Mouse (Mus musculus): Measurements from ENCODE around the gene Zcchc9. TPM values are rescaled to one million over a fixed set of nuclear protein-coding genes. Genes with fewer than 3 reads are reported as not detected.

Gene Zcchc9
- 27.1 and 28.8 TPM in 2 replicates for total RNA-seq (2014; fragmentation: Nextera tagmentation)
- total RNA-seq (2017): 33.5 and 41.9 TPM in 2 replicates

GRCm38 (mm10) chr13:91807155-91807839 is at the start of gene Zcchc9:
TSS of gene Zcchc9 (minus strand) at chr13:91807705.
- ATAC-seq (replicated peaks; ENCODE audit: poor library complexity, severe bottlenecking): peak; percentile 94

DNA sequence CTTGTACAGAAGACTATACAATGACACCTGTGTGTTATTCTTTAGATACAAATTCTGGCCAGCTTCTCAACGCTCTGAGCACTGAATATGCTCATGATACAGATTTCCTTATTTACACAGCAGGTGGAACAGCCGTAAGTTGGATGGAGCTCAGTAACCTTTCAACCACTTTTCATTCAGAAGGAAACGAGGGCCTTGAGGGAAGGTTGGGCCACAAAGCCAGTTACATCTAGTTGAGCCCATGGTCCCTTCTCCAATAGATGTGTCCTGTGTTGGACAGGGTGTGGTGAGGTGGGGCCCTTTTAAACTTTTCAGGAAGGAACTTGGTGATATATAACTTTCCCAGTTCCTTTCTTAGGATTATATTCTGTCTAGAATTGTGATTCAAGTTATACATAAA is 46.9 kb upstream of the Zcchc9 start:
- ATAC-seq (replicated peaks; ENCODE audit: poor library complexity, severe bottlenecking): no peak

DNA sequence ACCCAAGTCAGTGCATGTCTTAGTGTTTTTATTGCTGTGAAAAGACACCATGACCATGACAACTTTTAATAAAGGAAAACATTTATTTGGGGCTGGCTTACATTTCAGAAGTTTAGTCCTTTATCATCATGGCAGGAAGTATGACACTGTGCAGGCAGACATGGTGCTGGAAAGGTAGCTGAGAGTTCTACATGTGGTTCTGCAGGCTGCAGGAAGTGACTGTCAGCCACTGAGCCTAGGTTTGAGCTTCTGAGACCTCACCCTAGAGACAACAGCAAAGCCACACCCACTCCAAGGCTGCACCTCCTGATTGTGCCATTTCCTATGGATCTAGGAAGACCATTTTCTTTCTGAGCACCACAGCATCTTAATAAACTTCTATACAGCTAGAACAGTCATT is 20.4 kb upstream of the Zcchc9 start:
- no peak for ATAC-seq (replicated peaks; ENCODE audit: poor library complexity, severe bottlenecking)

- no peak for ATAC-seq (replicated peaks; ENCODE audit: poor library complexity, severe bottlenecking)
These were observed 18.6 kb upstream of the Zcchc9 start for GRCm38 (mm10) chr13:91826066-91826465.

- no peak for ATAC-seq (replicated peaks; ENCODE audit: poor library complexity, severe bottlenecking)
These were observed 17.5 kb upstream of the Zcchc9 start for GRCm38 (mm10) chr13:91824845-91825550.

DNA sequence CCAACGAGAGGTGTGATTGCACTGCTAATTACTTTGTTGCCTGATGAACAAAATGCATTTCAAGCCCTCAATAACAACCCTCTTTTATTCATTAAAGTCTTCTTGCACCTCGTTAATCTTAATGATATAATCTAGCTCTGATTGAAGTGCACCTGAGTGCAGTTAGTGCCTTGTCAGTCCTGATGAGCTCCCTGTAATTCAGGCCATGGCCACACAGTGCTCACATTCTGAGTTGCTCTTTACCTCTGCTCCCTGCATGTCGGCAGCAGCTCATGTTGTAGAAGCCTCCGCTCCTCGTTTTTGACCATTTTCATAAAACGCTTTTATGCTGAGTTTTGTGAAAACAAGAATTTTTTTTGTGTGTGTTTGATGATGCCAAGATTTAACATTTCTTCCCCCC is 16.2 kb upstream of the Zcchc9 start:
- ATAC-seq (replicated peaks; ENCODE audit: poor library complexity, severe bottlenecking): no peak

GRCm38 (mm10) chr13:91814670-91815069 is 7.2 kb upstream of the Zcchc9 start:
- ATAC-seq (replicated peaks; ENCODE audit: poor library complexity, severe bottlenecking): 0 out of 2 replicates have a peak, but pooled peaks have one; percentile 27

DNA sequence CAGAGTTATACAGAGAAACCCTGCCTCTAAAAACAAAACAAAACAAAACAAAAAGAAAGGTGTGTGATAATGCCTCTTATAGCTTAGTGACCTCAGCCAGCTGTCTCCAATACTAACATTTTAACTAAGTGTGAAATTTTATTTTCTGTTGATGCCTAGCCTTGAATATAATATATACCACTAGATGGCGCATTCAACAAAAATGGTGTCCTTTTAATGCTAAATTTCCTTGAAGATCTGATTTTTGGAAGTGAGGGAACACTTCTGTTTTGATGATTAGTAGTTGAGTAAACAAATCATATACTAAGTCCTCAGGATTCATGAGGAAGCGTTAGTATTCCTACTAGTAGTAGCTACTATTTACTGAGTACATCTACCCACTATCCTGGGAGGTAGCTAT is 2.0 kb upstream of the Zcchc9 start:
- ATAC-seq (replicated peaks; ENCODE audit: poor library complexity, severe bottlenecking): no peak

DNA sequence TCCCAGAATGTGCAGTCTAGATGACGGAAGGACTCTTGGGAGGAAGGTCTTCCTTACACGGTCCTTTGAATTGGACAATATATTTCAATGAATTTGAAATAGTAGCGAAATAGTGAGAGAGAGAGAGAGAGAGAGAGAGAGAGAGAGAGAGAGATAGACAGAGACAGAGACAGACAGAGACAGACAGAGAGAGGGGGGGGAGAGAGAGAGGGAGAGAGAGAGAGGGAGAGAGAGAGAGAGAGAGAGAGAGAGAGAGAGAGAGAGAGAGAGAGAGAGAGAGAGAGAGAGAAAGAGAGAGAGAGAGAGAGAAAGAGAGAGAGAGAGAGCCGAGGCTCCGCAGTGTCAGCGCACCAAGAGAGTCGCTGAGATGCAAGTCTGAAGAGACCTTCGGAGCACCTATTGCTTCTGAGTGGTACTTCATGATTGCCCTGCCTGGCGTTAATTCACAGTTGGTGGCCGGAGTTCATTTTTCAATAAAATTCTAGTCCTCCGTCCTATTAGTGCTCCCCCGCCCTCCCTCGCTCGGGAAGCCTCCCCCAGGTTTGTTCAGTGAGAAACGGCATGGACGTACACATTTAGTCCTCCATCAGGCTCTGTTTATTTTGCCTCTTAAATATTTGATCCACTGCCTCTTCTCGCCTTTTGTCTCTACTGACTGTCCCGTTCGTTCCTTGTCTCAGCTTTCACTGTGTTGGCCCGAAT is 520 bp upstream of the Zcchc9 start:
- ATAC-seq (replicated peaks; ENCODE audit: poor library complexity, severe bottlenecking): peak; percentile 30; the same call in 1 of the 2 replicates

- ATAC-seq (replicated peaks; ENCODE audit: poor library complexity, severe bottlenecking): peak; percentile 42; the same call in 1 of the 2 replicates
These were observed 5.8 kb downstream of the Zcchc9 start for GRCm38 (mm10) chr13:91801726-91802125.

DNA sequence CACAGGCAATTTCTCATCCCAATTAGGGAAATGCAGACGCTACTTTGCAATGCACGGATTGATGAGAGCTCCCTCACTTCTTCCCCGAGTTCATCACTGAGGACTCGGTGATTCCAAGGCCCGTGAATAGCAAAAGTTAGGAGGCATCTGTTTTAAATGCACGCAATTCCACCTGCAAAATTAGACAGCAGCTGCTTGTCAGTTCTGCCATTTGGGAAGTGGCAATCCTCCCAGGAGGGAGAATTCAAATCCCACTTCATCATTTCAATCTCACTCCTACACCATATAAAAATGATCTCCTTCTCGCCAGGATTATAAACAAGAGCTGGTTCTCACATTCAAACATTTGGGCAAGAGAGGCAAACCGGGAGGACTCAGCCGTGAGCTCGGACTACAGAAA is 10.1 kb downstream of the Zcchc9 start:
- ATAC-seq (replicated peaks; ENCODE audit: poor library complexity, severe bottlenecking): no peak

- ATAC-seq (replicated peaks; ENCODE audit: poor library complexity, severe bottlenecking): no peak
These were observed 10.6 kb downstream of the Zcchc9 start for GRCm38 (mm10) chr13:91796916-91797315.

GRCm38 (mm10) chr13:91796003-91796402 is 11.5 kb downstream of the Zcchc9 start:
- no peak for ATAC-seq (replicated peaks; ENCODE audit: poor library complexity, severe bottlenecking)

DNA sequence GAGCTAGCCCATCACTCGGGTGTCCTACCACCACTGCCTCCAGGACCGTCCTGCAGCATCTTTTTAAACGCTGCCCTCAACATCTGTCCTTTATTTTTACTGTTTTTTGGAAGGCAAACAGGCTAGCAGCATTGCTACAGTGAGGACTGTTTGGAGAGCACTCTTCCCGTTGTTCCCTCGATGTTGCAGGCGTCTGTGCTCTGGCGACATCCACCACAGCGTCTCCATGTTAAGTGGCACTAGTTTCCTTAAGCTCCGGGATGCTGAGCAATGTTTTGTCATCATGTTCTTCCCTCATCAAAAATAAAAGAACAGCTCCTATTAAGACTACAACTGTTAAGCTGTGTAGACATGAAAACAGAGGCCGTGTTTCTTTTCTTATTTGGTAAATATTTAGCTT is 11.9 kb downstream of the Zcchc9 start:
- ATAC-seq (replicated peaks; ENCODE audit: poor library complexity, severe bottlenecking): no peak

GRCm38 (mm10) chr13:91794926-91795436 is 12.5 kb downstream of the Zcchc9 start:
- ATAC-seq (replicated peaks; ENCODE audit: poor library complexity, severe bottlenecking): no peak

GRCm38 (mm10) chr13:91792035-91792434 is 15.5 kb downstream of the Zcchc9 start:
- ATAC-seq (replicated peaks; ENCODE audit: poor library complexity, severe bottlenecking): no peak

DNA sequence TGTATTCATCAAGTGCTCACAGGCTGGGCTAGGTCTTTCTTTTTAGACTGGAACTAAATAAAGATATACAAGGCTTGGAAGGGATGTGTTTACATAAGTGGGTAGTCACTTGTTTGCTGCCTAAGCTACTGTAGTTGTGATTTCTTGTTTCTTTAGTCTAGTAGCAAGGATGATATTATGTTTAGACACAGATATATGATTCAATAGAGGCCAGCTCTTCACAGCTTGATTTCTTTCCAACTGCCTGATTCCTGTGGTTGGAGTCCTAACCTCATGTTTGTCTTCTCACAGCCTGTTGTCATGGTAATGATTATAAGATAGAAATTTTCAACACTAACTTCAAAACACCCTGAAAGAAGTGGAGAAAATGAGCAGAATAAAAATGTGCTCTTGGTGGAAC is 27.6 kb downstream of the Zcchc9 start:
- peak; percentile 50; the same call in 1 of the 2 replicates for ATAC-seq (replicated peaks; ENCODE audit: poor library complexity, severe bottlenecking)

- ATAC-seq (replicated peaks; ENCODE audit: poor library complexity, severe bottlenecking): no peak
These were observed 29.4 kb downstream of the Zcchc9 start for GRCm38 (mm10) chr13:91778092-91778491.

- no peak for ATAC-seq (replicated peaks; ENCODE audit: poor library complexity, severe bottlenecking)
These were observed 38.5 kb downstream of the Zcchc9 start for GRCm38 (mm10) chr13:91768683-91769651.

GRCm38 (mm10) chr13:91765627-91766026 is 41.9 kb downstream of the Zcchc9 start:
- ATAC-seq (replicated peaks; ENCODE audit: poor library complexity, severe bottlenecking): no peak
